In genomic region chr4:71446461-71446860, GRCm38 (mm10) we compare ENCODE assay signal across 26 mouse cellular contexts.
A peak's percentile ranks its signal among the peaks of the same experiment; 100 is the strongest.
DNase-seq lines count a peak whose midpoint lies in the region; ATAC-seq and TF ChIP-seq lines count a peak whose summit lies in the region.
"Had no signal": no experiment of that assay in that cellular context is flagged by ENCODE, and none has a peak within 500 bp of the region (broad histone marks: within the 10 kb centered on the region; RNA-seq: fewer than 3 reads in every experiment).

No protein-coding gene starts in this region.

- TF ChIP-seq POLR2A in cerebellum, adult 2 months (IDR thresholded peaks at IDR 0.05; ENCODE audit: borderline replicate concordance, insufficient read depth, low read length), result no peak

- no peak overlapping the region for H3K9ac ChIP-seq in forebrain, embryonic 13.5 days
- no peak overlapping the region for H3K9ac ChIP-seq in forebrain, embryonic 12.5 days
- H3K9ac ChIP-seq: heart, embryonic 12.5 days; heart, embryonic 15.5 days; hindbrain, embryonic 14.5 days had no signal

- WGBS in forebrain, embryonic 13.5 days, result 87% methylated on average over 2 of the region's 2 CpGs
- 87% methylated on average over 2 of the region's 2 CpGs for WGBS in forebrain, embryonic 12.5 days
- 69% methylated on average over 2 of the region's 2 CpGs for WGBS in cerebellum, adult 2 months

- no peak overlapping the region for H3K4me3 ChIP-seq in forebrain, embryonic 13.5 days
- no peak overlapping the region for H3K4me3 ChIP-seq in forebrain, embryonic 12.5 days (replicated peaks)
- no peak overlapping the region for H3K4me3 ChIP-seq in cerebellum, adult 2 months (replicated peaks; ENCODE audit: insufficient read depth, low read depth, low read length)
- H3K4me3 ChIP-seq: gastrocnemius, adult 2 months; heart, embryonic 12.5 days; heart, embryonic 15.5 days had no signal

- no peak overlapping the region for H3K27ac ChIP-seq in forebrain, embryonic 13.5 days
- H3K27ac ChIP-seq in forebrain, embryonic 12.5 days, result no peak overlapping the region
- H3K27ac ChIP-seq in cerebellum, adult 2 months (ENCODE audit: insufficient read depth, low read length), result no peak overlapping the region
- H3K27ac ChIP-seq: gastrocnemius, adult 2 months; heart, embryonic 15.5 days; hindbrain, embryonic 14.5 days; hindbrain, postnatal 0 days had no signal

- H3K9me3 ChIP-seq in forebrain, embryonic 13.5 days (replicated peaks), result no peaks in the 10 kb centered on the region
- no peaks in the 10 kb centered on the region for H3K9me3 ChIP-seq in forebrain, embryonic 12.5 days
- H3K9me3 ChIP-seq: heart, embryonic 12.5 days; heart, embryonic 15.5 days had no signal

- no peak for TF ChIP-seq CTCF in cerebellum, adult 2 months (IDR thresholded peaks at IDR 0.05; ENCODE audit: borderline replicate concordance, insufficient read depth, low read depth, low read length)

- no peaks in the 10 kb centered on the region for H3K4me1 ChIP-seq in forebrain, embryonic 13.5 days
- no peaks in the 10 kb centered on the region for H3K4me1 ChIP-seq in forebrain, embryonic 12.5 days
- no peaks in the 10 kb centered on the region for H3K4me1 ChIP-seq in cerebellum, adult 2 months (ENCODE audit: control insufficient read depth, insufficient read depth, low read length)
- H3K4me1 ChIP-seq: heart, embryonic 12.5 days; heart, embryonic 15.5 days had no signal

- DNase-seq in frontal cortex, postnatal 14 days (ENCODE audit: low spot score in 2 of 2), result no peak
- peak; percentile 34 for DNase-seq in brain, embryonic 18.5 days (ENCODE audit: low read depth, low spot score)
- DNase-seq in telencephalon, adult 2 months (ENCODE audit: low read depth, low spot score), result peak; percentile 62
- no peak for DNase-seq in cerebellum, adult 2 months
- no peak for DNase-seq in yolk sac, embryonic 10.5 days (ENCODE audit: low spot score)
- DNase-seq: adrenal gland, adult 8-10 months; adrenal gland, postnatal 25 days; cerebellum, adult 11-12 months; cerebellum, adult 9-10 months; cerebellum, postnatal 14 days; gastrocnemius, adult 2 months; gastrocnemius, postnatal 14 days; heart, adult 11 months; heart, postnatal 14 days; heart, postnatal 4 days; kidney, adult 18-20 months had no signal

- no peaks in the 10 kb centered on the region for H3K27me3 ChIP-seq in forebrain, embryonic 13.5 days
- H3K27me3 ChIP-seq in forebrain, embryonic 12.5 days, result no peaks in the 10 kb centered on the region
- H3K27me3 ChIP-seq in cerebellum, adult 2 months (ENCODE audit: control insufficient read depth, insufficient read depth, low read length), result no peaks in the 10 kb centered on the region; the same call in 1 of the 2 replicates
- H3K27me3 ChIP-seq: heart, embryonic 12.5 days; heart, embryonic 15.5 days had no signal

- ATAC-seq in forebrain, embryonic 13.5 days, result peak; percentile 53; the same call in 1 of the 2 replicates
- no peak for ATAC-seq in forebrain, embryonic 12.5 days (ENCODE audit: low FRiP score)
- ATAC-seq in frontal cortex, adult (ENCODE audit: low TSS enrichment), result peak; percentile 93
- ATAC-seq: activated CD4-positive, CD25-positive, alpha-beta regulatory T cell, adult 4 months; hindbrain, postnatal 0 days; inflammation-experienced regulatory T-cells, adult 6 months; intestine, embryonic 16.5 days had no signal

- H3K4me2 ChIP-seq in forebrain, embryonic 13.5 days, result no peak overlapping the region
- H3K4me2 ChIP-seq in forebrain, embryonic 12.5 days, result no peak overlapping the region
- H3K4me2 ChIP-seq: heart, embryonic 12.5 days; heart, embryonic 15.5 days; hindbrain, embryonic 14.5 days had no signal

- no peaks in the 10 kb centered on the region for H3K36me3 ChIP-seq in forebrain, embryonic 13.5 days (ENCODE audit: poor library complexity, severe bottlenecking)
- H3K36me3 ChIP-seq in forebrain, embryonic 12.5 days (replicated peaks), result no peaks in the 10 kb centered on the region
- H3K36me3 ChIP-seq: heart, embryonic 12.5 days; heart, embryonic 15.5 days had no signal

Comparison
In these comparisons a context has a peak if more than half of its experiments do, and no peak if none do; other contexts are left out.
1. DNase-seq: peak in brain, embryonic 18.5 days (single experiment) and telencephalon, adult 2 months (single experiment); none in frontal cortex, postnatal 14 days (0 of 2), cerebellum, adult 2 months (0 of 2) and yolk sac, embryonic 10.5 days (single experiment).